Mouse (Mus musculus) ES-E14 (cell line): ENCODE results near the gene Muc13.

Source experiments
- CHD2 ChIP-seq: IDR thresholded peaks from 2 replicates; pipeline ENCODE4 v1.6.1; 2014; ENCODE audit warnings: mild to moderate bottlenecking, low read depth, low read length, inconsistent platforms
- HCFC1 ChIP-seq: IDR thresholded peaks from 2 replicates; pipeline ENCODE4 v1.6.1; 2012; ENCODE audit warnings: low read length, inconsistent platforms, borderline replicate concordance; ENCODE audit not compliant: insufficient read depth

GRCm38 (mm10) chr16:33760542-33760941 is 33.3 kb upstream of the Muc13 start:
- TF ChIP-seq CHD2 = no peak
- no peak for TF ChIP-seq HCFC1
